Mouse (Mus musculus) right cerebral cortex, postnatal 25 days (tissue): ENCODE results near the gene Ncan.

Experiments used
- DNase-seq: peaks from one replicate; pipeline ENCODE4 v3.0.0; 2022

Ncan gene

GRCm38 (mm10) chr8:70128435-70128834, 7.8 kb upstream of the Ncan start:
- DNase-seq: no peak

GRCm38 (mm10) chr8:70124992-70125391, 4.3 kb upstream of the Ncan start:
- DNase-seq: no peak

DNA sequence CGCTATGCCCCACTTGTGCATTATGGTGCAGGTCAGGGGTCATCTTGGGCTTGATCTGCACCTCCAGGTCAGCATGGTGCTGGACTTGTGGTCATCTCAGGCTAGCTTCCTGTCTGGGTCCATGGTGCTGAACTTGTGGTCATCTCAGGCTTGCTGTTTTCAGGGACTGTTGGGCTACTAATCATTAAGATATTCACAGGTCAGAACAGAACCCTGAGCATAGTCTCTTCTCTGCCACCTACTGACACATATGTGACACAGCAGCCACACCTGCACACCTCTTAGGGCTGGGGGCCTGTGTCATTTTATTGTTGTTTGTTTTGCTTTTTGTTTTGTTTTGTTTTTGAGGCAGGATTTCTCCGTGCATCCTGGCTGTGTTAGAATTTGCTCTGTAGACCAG, 2.2 kb upstream of the Ncan start:
- no peak for DNase-seq

DNA sequence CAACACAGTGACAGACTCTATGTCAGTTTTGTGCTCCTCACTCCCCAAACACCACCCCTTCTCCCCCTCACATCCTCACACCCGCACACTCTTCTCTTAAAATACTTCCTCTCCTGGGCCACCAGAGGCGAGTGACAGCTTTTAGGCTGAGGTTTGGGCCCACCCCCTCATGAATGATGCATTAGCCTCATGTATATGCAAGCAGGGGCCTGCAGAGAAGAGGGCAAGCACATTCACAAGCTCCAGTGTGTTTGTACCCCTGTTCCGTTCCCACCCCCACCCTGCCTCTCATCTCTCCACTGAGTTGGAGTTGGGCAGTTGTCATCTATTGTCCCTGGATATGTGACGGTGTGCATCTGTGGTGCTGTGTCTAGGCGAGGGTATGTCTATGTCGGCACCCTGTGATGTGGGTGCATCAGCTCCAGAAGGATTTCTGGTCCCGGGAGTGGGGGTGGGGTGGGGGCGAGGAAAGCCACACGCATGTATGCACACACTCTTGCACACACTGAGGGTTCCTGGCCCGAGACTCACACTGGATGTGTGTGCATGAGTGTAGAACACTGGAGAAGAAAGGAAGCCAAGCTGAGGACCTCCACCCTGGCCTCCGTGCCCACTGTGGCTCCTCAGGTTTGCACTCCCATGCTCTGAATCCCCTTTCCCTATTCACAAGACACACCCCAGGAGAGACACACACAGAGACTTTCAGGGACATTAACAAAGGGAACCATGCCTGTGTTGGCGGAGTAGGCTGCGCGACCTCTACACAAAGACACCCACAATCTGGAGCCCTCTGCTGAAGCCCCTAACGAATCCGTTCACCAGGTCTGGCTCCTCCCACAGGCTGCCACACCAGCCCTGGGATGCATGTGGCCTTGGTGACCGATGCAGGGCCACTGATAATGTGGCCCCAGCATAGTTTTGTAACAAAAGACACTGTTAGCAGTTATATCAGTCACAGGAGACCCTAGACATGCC, 1.7 kb downstream of the Ncan start:
- peak; percentile 76 for DNase-seq

GRCm38 (mm10) chr8:70117611-70118010, 3.1 kb downstream of the Ncan start:
- no peak for DNase-seq

- DNase-seq: no peak
Measured at GRCm38 (mm10) chr8:70114892-70115291, 5.8 kb downstream of the Ncan start.

- no peak for DNase-seq
Measured at GRCm38 (mm10) chr8:70114488-70114887, 6.2 kb downstream of the Ncan start.

DNA sequence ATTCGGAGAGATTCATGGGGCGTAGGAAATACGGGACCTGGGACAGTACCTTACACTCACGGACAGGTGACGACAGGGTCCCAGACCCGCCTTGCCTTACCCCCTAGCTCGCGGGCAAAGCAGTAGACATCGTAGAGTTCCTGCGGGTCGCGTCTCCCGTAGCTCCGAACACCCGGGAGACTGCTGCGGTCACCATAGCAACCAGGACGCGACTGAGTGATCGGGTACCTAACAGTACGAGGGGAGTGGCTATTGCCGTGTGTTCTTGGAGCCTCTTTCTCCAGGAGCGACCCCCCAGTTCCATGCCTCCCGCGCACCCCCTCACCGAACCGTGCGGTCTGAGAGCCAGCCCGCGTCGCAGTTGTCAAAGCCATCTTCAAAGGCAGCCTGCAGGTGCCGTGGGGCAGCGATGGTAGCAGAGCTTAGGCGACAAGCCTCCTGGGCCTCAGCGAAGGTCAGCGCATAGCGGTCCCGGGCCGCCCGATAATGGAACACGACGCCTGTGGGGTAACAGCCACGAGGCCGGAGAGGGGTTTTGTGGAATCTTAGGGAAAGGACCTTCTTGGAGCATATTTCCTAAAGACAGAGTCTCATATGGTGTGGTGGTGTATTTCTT, 8.2 kb downstream of the Ncan start:
- DNase-seq: no peak

GRCm38 (mm10) chr8:70111192-70111795, 9.4 kb downstream of the Ncan start:
- no peak for DNase-seq

GRCm38 (mm10) chr8:70110451-70110850, 10.2 kb downstream of the Ncan start:
- DNase-seq: no peak

DNA sequence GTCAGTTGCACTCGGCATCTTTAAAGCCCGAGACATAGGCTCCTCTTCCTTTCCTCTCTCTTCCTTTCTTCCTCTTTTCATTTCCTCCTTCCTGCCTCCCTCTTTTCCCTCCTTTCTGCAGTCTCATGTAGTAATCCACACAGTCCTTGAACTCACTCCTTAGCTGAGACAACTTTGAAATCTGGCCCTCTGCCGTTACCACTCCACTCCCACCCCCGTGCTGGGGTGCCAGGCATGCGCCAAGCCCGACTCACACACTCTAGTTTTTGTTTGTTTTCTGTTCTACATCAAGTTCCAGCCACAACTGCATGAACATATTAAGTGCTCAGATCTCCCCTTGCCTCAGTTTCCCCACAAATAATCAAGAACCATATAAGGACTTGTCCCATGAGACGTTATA, 15.8 kb downstream of the Ncan start:
- DNase-seq: no peak

DNA sequence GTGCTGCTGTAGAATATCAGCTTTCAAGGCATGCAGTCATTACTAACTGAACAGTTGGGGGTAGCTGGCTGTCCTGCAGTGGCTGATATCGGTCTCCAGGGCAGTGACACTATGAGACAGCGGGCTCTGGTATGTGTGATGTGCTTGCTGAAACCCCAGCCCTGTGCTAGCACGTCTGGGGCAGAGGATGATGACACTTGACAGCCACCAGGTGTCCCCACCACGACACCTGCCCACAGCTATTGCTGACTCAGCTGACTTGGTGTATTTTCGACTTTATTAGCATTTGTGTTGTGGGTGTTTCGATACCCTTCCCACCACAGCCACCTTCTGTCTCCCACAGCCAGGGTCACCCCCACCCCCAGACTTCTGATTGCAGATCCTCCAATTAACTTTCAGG, 16.2 kb downstream of the Ncan start:
- DNase-seq: no peak

GRCm38 (mm10) chr8:70100241-70100640, 20.4 kb downstream of the Ncan start:
- DNase-seq: no peak

- DNase-seq: no peak
Measured at GRCm38 (mm10) chr8:70099276-70099675, 21.4 kb downstream of the Ncan start.

- no peak for DNase-seq
Measured at GRCm38 (mm10) chr8:70092786-70093185, 27.9 kb downstream of the Ncan start.

- no peak for DNase-seq
Measured at GRCm38 (mm10) chr8:70089296-70089960, 31.2 kb downstream of the Ncan start.

GRCm38 (mm10) chr8:70087836-70088650, 32.6 kb downstream of the Ncan start:
- DNase-seq: peak; percentile 76

GRCm38 (mm10) chr8:70087237-70087636, 33.4 kb downstream of the Ncan start:
- DNase-seq: no peak

DNA sequence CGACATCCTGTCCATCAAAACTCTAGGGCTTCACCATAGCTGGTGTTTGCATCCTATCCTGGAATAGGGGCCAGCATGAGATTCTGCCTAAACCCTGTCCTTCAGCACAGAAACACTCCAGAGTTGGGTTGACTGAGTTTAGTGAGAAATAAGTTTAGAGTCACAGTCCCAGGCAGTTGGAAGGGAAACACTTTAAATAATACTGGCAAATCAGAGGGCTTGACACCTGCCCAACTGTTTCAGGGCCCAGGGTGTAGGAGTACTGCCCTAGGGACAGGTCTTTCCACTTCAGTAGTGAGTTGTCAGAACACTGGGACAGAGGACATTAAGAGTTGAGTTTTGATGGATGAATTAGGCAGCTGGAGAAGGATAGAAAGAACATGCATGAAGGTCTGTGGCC, 34.5 kb downstream of the Ncan start:
- no peak for DNase-seq

DNA sequence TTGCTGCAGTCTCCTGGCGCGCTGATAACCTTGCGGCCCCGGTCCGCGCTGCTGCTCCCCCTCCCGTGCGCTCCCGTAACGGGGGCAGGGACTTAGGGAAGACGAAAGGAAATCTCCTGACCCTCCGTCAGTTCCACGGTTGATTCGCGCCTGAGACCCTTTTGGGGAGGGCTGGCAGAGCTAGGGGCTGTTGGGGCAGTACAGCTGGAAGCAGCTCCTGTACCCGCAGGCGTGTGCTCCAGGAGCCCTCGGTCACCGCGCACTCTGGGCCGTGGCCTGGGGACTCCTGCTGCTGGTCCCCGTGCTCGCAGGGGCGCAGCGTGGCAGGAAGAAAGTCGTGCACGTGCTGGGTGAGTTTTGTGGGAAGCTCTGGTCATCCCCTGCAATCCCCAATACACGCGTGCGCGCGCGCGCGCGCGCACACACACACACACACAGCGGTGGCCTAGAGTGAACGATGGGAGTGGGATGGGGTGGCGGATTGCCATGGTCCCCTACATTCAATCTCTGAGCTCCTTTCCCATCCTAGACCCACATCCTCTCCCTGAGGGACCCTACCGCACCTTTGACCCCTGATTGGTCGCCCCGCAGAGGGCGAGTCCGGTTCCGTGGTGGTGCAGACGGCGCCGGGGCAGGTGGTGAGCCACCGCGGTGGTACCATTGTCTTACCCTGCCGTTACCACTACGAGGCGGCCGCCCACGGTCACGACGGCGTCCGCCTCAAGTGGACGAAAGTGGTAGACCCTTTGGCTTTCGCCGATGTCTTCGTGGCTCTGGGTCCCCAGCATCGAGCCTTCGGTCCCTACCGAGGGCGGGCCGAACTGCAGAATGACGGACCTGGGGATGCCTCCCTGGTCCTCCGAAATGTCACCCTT, 36.2 kb downstream of the Ncan start:
- no peak for DNase-seq

- peak; percentile 68 for DNase-seq
Measured at GRCm38 (mm10) chr8:70083285-70083684, 37.4 kb downstream of the Ncan start, which contains the start of gene Hapln4. Gene Hapln4 (plus strand): TSS chr8:70083457.
